Mouse (Mus musculus) liver, embryonic 11.5 days (tissue): ENCODE measurements at regions not wholly inside any gene's neighbourhood (a gene's known extent, or its start where the extent isn't known, plus 50 kb on each side); places are given as distances from the start of the nearest gene placed in this dataset.

ENCODE experiments used
- ATAC-seq: fragments of 200-750 bp; cut with Nextera tagmentation; replicated peaks from 2 replicates; pipeline ENCODE4 v1.8.0; 2017; ENCODE audit warnings: moderate number of reproducible peaks, mild to moderate bottlenecking, moderate TSS enrichment, moderate library complexity; ENCODE audit not compliant: low FRiP score
- DNase-seq: peaks from one replicate; pipeline ENCODE4 v3.0.0-alpha.2; 2017; ENCODE audit warnings: low spot score
- H3K27ac ChIP-seq: fragments of 300-500 bp; sonication (generic); 2 replicates; pipeline ENCODE4 v1.5.1; 2014; ENCODE audit warnings: mild to moderate bottlenecking, low read depth, low read length, control low read depth
- H3K27me3 ChIP-seq: fragments of 300-500 bp; sonication (generic); replicated peaks from 2 replicates; pipeline ENCODE4 v1.6.1; 2014; ENCODE audit warnings: low read length, mixed read lengths; ENCODE audit not compliant: control insufficient read depth, insufficient read depth
- H3K36me3 ChIP-seq: fragments of 300-500 bp; sonication (generic); 2 replicates; pipeline ENCODE4 v1.6.1; 2014; ENCODE audit warnings: mild to moderate bottlenecking, low read length, moderate library complexity, mixed read lengths; ENCODE audit not compliant: control insufficient read depth, insufficient read depth
- H3K4me1 ChIP-seq: fragments of 300-500 bp; sonication (generic); replicated peaks from 2 replicates; pipeline ENCODE4 v1.6.1; 2014; ENCODE audit warnings: low read length, mixed read lengths; ENCODE audit not compliant: control insufficient read depth, insufficient read depth
- H3K4me2 ChIP-seq: fragments of 300-500 bp; sonication (generic); 2 replicates; pipeline ENCODE4 v1.6.1; 2014; ENCODE audit warnings: mild to moderate bottlenecking, control low read depth, moderate library complexity
- H3K4me3 ChIP-seq: fragments of 300-500 bp; sonication (generic); 2 replicates; pipeline ENCODE4 v1.5.1; 2014; ENCODE audit warnings: low read depth, low read length, control low read depth
- H3K9ac ChIP-seq: fragments of 300-500 bp; sonication (generic); 2 replicates; pipeline ENCODE4 v1.6.1; 2014; ENCODE audit warnings: low read depth, low read length, control low read depth
- H3K9me3 ChIP-seq: fragments of 300-500 bp; sonication (generic); 2 replicates; pipeline ENCODE4 v1.6.1; 2016; ENCODE audit warnings: low read length, inconsistent platforms, mixed read lengths; ENCODE audit not compliant: control insufficient read depth
- WGBS: fragments of 180-500 bp; shearing (Covaris S2); extraction: QIAGEN DNeasy Blood & Tissue Kit; methylation state at CpG from one replicate; pipeline ENCODE4 v1.1.7; 2014; 5-methylcytosine and 5-hydroxymethylcytosine counted together

DNA sequence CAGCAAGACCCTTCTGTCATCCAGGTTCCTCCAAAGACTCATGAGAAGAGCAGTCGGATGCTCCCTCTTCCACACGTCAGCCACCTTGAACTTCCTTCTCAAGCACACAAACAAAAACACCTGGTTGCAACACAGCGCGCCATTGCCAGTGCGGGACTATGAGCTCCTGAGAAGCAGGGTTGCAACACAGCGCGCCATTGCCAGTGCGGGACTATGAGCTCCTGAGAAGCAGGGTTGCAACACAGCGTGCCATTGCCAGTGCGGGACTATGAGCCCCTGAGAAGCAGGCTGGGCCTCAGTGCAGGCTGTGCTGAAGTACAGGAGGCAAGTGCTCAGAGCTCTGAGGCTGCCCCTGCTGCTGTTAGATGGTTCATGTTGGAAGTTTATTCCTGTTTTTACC, 140.0 kb downstream of the Gm12728 start:
- Histone ChIP-seq H3K4me3 (no peak overlapping the region), H3K27me3 (no peaks in the 10 kb centered on the region), H3K36me3 (no peaks in the 10 kb centered on the region), H3K4me1 (no peaks in the 10 kb centered on the region), H3K9ac (no peak overlapping the region), H3K4me2 (no peak overlapping the region), H3K27ac (no peak overlapping the region), H3K9me3 (no peaks in the 10 kb centered on the region)
- no peak for DNase-seq
- 85% methylated on average over 10 of the region's 10 CpGs for WGBS
- no peak for ATAC-seq

DNA sequence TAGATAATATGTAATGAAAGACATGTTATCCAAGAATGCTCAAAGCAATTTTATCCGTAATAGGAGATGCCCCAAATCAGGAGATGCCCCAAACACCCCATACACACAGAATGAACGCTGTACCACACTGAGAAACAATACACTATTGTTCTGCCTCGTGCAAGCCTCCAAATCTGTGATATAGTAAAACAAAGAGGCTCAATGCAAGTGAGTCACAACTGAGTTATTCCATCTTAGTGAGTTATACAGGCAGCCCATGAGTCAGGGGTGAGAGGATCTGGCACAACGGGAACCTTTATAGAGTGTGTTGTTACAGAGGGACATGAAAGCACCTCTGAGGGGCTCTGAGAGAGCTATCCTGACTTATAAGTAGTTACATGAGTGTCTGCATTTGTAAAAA, 145.3 kb downstream of the Gm12728 start:
- no peaks in the 10 kb centered on the region for H3K9me3 ChIP-seq
- no peak overlapping the region for H3K9ac ChIP-seq
- no peak overlapping the region for H3K27ac ChIP-seq
- no peaks in the 10 kb centered on the region for H3K4me1 ChIP-seq
- no peak overlapping the region for H3K4me2 ChIP-seq
- no peak for ATAC-seq
- no peak overlapping the region for H3K4me3 ChIP-seq
- 76% methylated on average over 4 of the region's 4 CpGs for WGBS
- H3K36me3 ChIP-seq: no peaks in the 10 kb centered on the region
- H3K27me3 ChIP-seq: no peaks in the 10 kb centered on the region
- DNase-seq: no peak

DNA sequence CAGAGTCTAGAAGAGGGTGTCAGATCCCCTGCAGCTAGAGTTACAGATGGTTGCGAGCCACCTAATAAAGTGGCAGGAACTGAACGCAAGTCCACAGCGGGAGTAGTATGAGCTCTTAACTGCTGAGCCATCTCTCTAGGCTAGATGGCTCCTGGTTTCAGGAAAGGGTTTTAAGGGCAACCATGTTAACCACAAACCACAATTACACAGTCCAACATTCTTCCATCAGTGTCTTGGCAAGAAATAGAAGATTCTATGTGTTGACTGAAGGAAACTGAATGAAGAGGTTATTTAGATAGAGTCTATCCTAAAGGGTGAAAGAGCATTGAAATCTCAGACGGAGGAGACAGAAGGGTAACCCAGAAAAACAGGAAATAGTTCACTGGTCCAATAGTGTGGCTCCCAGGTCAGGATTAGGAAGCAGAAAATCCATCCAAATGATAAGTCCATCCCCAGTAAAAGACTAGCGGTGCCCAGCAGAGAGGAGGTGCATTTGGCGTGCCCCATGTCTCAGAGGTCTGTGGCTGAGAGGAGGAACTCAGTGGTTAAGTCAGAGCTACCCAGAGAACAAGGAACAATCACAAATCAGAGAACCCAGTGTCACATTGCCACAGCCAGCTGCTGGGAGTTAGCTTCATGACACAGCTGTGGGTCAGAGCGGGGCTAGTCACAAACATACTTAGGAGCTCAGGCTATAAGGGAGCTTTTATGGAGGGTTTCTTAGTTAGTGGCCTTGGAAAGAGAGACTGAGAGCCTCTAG, 147.3 kb downstream of the Gm12728 start:
- ATAC-seq: no peak
- DNase-seq: no peak
- Histone ChIP-seq H3K9me3 (no peaks in the 10 kb centered on the region), H3K27me3 (no peaks in the 10 kb centered on the region), H3K4me3 (no peak overlapping the region), H3K27ac (no peak overlapping the region), H3K4me2 (no peak overlapping the region), H3K4me1 (no peaks in the 10 kb centered on the region), H3K36me3 (no peaks in the 10 kb centered on the region), H3K9ac (no peak overlapping the region)
- 60% methylated on average over 7 of the region's 7 CpGs for WGBS

- 78% methylated on average over 6 of the region's 6 CpGs for WGBS
- DNase-seq (no peak), ATAC-seq (no peak)
- H3K36me3 ChIP-seq: no peaks in the 10 kb centered on the region
- H3K27ac ChIP-seq: no peak overlapping the region
- H3K4me3 ChIP-seq: no peak overlapping the region
- no peaks in the 10 kb centered on the region for H3K4me1 ChIP-seq
- H3K9ac ChIP-seq: no peak overlapping the region
- no peaks in the 10 kb centered on the region for H3K27me3 ChIP-seq
- no peak overlapping the region for H3K4me2 ChIP-seq
- no peaks in the 10 kb centered on the region for H3K9me3 ChIP-seq
Observed at GRCm38 (mm10) chr4:105937587-105937986, 147.9 kb downstream of the Gm12728 start.

DNA sequence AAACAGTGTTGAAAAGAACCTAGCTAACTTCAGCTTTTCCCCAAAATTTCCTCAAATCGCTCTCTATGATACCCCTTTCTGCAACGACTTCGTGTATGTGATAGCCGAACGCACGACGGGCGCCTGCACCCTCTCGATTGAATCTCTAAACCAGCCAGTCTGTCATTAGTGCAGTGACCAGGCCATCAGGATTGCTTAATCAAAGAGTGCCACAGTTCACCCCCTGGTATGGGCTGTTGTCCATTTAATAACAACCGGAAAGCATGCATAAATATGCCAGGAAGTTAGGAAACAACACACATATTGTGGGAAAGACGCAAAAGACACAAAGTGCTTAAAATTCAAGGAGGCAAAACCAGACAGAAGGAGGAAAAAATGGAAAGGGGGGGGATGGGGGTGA, 149.2 kb downstream of the Gm12728 start:
- WGBS: 91% methylated on average over 11 of the region's 11 CpGs
- H3K36me3 ChIP-seq: no peaks in the 10 kb centered on the region
- H3K4me3 ChIP-seq: no peak overlapping the region
- no peaks in the 10 kb centered on the region for H3K9me3 ChIP-seq
- no peak overlapping the region for H3K9ac ChIP-seq
- H3K27ac ChIP-seq: no peak overlapping the region
- H3K4me2 ChIP-seq: no peak overlapping the region
- ATAC-seq: no peak
- H3K27me3 ChIP-seq: no peaks in the 10 kb centered on the region
- no peak for DNase-seq
- H3K4me1 ChIP-seq: no peaks in the 10 kb centered on the region

- Histone ChIP-seq H3K4me1 (no peaks in the 10 kb centered on the region), H3K36me3 (no peaks in the 10 kb centered on the region), H3K9ac (no peak overlapping the region), H3K4me3 (no peak overlapping the region), H3K27me3 (no peaks in the 10 kb centered on the region), H3K4me2 (no peak overlapping the region), H3K9me3 (no peaks in the 10 kb centered on the region), H3K27ac (no peak overlapping the region)
- ATAC-seq: no peak
- DNase-seq: no peak
- 72% methylated on average over 11 of the region's 11 CpGs for WGBS
Observed at GRCm38 (mm10) chr4:105939636-105940199, 150.0 kb downstream of the Gm12728 start.

DNA sequence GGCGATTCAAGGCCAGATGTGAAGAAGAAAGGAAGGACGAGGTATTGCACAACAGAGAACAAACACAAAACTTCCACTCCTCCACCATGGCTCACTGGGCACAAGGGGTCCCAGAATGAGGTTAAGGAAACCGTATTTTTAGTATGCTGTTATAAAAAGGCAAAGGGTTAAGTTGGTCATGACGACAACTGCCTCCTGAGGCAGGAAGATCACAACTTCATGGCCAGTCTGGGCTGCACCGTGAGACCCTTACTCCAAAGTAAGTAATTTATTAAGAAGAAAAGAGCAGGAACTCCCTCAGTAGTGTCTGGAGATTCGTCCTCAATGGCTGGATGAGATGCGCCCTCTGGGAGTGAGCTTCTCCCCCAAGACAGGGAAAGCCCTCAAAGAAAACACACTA, 151.2 kb downstream of the Gm12728 start:
- no peak overlapping the region for H3K4me3 ChIP-seq
- no peak overlapping the region for H3K4me2 ChIP-seq
- DNase-seq (no peak), ATAC-seq (no peak)
- H3K27ac ChIP-seq: no peak overlapping the region
- no peaks in the 10 kb centered on the region for H3K36me3 ChIP-seq
- 70% methylated on average over 7 of the region's 7 CpGs for WGBS
- H3K9me3 ChIP-seq: no peaks in the 10 kb centered on the region
- no peak overlapping the region for H3K9ac ChIP-seq
- H3K27me3 ChIP-seq: no peaks in the 10 kb centered on the region
- no peaks in the 10 kb centered on the region for H3K4me1 ChIP-seq

DNA sequence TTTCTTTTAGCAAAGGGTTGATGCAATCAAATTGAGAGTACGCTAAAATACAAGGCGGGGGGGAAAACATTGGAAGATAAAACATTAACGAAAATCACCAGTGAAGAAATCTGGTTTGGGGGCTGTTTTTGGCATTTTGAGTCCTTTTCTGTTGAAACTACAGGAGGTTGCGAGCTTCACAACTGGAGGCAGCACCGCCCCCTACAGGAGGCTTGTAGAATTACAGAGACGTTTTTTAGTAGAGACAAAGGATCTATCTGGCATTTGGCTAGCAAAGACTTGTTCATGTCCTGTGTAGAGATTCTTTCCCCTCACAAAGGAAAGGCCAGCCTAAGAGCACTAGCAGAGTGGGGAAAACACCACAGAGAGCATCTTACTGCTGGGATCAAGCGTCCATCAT, 152.1 kb downstream of the Gm12728 start:
- Histone ChIP-seq H3K9me3 (no peaks in the 10 kb centered on the region), H3K27me3 (no peaks in the 10 kb centered on the region), H3K4me2 (no peak overlapping the region), H3K4me1 (no peaks in the 10 kb centered on the region), H3K4me3 (no peak overlapping the region), H3K27ac (no peak overlapping the region), H3K9ac (no peak overlapping the region), H3K36me3 (no peaks in the 10 kb centered on the region)
- DNase-seq (peak; percentile 39), ATAC-seq (no peak)
- WGBS: 37% methylated on average over 7 of the region's 7 CpGs

- WGBS: 56% methylated on average over 5 of the region's 5 CpGs
- Histone ChIP-seq H3K4me3 (no peak overlapping the region), H3K9me3 (no peaks in the 10 kb centered on the region), H3K27ac (no peak overlapping the region), H3K27me3 (no peaks in the 10 kb centered on the region), H3K9ac (no peak overlapping the region), H3K36me3 (no peaks in the 10 kb centered on the region), H3K4me2 (no peak overlapping the region), H3K4me1 (no peaks in the 10 kb centered on the region)
- ATAC-seq (no peak), DNase-seq (no peak)
Observed at GRCm38 (mm10) chr4:105944962-105945361, 155.3 kb downstream of the Gm12728 start.
